Mouse (Mus musculus): ENCODE measurements at regions not wholly inside any gene's neighbourhood (a gene's known extent, or its start where the extent isn't known, plus 50 kb on each side); places are given as distances from the start of the nearest gene placed in this dataset.

- no peak for DNase-seq (ENCODE audit: low spot score)
Measured at GRCm38 (mm10) chr13:53055697-53056096, 74.8 kb upstream of the Nfil3 start.

- no peak for DNase-seq (ENCODE audit: low spot score)
Measured at GRCm38 (mm10) chr13:53053211-53053610, 72.3 kb upstream of the Nfil3 start.

GRCm38 (mm10) chr13:53052806-53053205 lies 71.9 kb upstream of the Nfil3 start:
- DNase-seq (ENCODE audit: low spot score) = no peak

- DNase-seq (ENCODE audit: low spot score) = no peak
Measured at GRCm38 (mm10) chr13:53052188-53052587, 71.3 kb upstream of the Nfil3 start.

- DNase-seq (ENCODE audit: low spot score) = no peak
Measured at GRCm38 (mm10) chr13:53051386-53051785, 70.5 kb upstream of the Nfil3 start.

- no peak for DNase-seq (ENCODE audit: low spot score)
Measured at GRCm38 (mm10) chr13:53049176-53049575, 68.3 kb upstream of the Nfil3 start.

- peak; percentile 34 for DNase-seq (ENCODE audit: low spot score)
Measured at GRCm38 (mm10) chr13:53033189-53033943, 52.5 kb upstream of the Nfil3 start.
